Mouse (Mus musculus) bone marrow macrophage, adult 2 months (primary cell): ENCODE data around the gene Nmrk2.

Experiments
- CTCF ChIP-seq: IDR thresholded peaks from 2 replicates; pipeline ENCODE4 v1.5.1; 2012; ENCODE audit warnings: low read depth, mild to moderate bottlenecking, low read length, moderate library complexity
- POLR2A ChIP-seq: IDR thresholded peaks from 2 replicates; pipeline ENCODE4 v1.6.1; 2012; ENCODE audit warnings: mild to moderate bottlenecking, low read depth, low read length, borderline replicate concordance

DNA sequence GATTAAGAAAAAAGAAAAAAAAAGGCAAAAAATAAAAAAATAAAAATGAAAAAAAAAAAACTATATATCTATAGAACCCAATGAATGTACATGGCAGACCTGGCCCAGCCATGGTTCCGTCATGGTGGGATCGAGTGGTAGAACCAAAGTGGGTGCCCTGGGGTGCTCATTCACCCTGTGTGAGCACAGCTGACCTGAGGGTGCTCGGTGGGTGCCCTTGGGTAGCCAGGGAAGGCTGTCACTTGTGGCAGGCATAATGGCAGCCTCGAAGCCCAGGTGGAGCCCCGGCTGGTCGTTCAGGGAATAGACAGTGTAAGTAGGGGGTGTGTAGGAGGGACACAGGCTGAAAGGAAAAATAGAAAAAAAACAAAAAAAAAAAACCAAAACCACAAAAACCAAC, 50.6 kb downstream of the Nmrk2 start:
- TF ChIP-seq POLR2A (no peak), CTCF (no peak)
